Mouse (Mus musculus): ENCODE measurements around the gene Olfr524. TPM values are rescaled to one million over a fixed set of nuclear protein-coding genes. Genes with fewer than 3 reads are reported as not detected.

The Olfr524 gene
- total and polyA plus RNA-seq, 3 experiments = not detected

GRCm38 (mm10) chr7:140167950-140168349, 37.8 kb downstream of the Olfr524 start:
- H3K36me3 ChIP-seq (ENCODE audit: control insufficient read depth, insufficient read depth, low read length) = no peaks in the 10 kb centered on the region
- no peak for DNase-seq
- no peak overlapping the region for H3K9ac ChIP-seq (ENCODE audit: low read depth, low read length)
- WGBS = 53% methylated on average over 1 of the region's 1 CpGs
- H3K4me3 ChIP-seq = no peak overlapping the region
- no peaks in the 10 kb centered on the region for H3K27me3 ChIP-seq (ENCODE audit: control insufficient read depth, insufficient read depth, low read length)
- no peaks in the 10 kb centered on the region for H3K79me2 ChIP-seq (replicated peaks; ENCODE audit: control insufficient read depth, insufficient read depth, low read length)
- H3K4me1 ChIP-seq (ENCODE audit: control insufficient read depth, insufficient read depth, low read length) = no peaks in the 10 kb centered on the region
- intact Hi-C loops (cut with DNase I) = no loop called here
- TF ChIP-seq EP300 (IDR thresholded peaks at IDR 0.05; ENCODE audit: insufficient read depth, low read depth, low read length) (no peak), POLR2A (IDR thresholded peaks at IDR 0.05; ENCODE audit: insufficient read depth, low read depth, low read length) (no peak), CTCF (IDR thresholded peaks at IDR 0.05) (no peak)
- no peak overlapping the region for H3K27ac ChIP-seq

GRCm38 (mm10) chr7:140164664-140165063, 41.1 kb downstream of the Olfr524 start, which contains the start of gene Olfr522:
Gene Olfr522 (minus strand): TSS chr7:140164764.
- Histone ChIP-seq H3K4me1 (ENCODE audit: control insufficient read depth, insufficient read depth, low read length) (no peaks in the 10 kb centered on the region), H3K4me3 (no peak within 1 kb of the TSS), H3K36me3 (ENCODE audit: control insufficient read depth, insufficient read depth, low read length) (no peaks in the 10 kb centered on the region), H3K27me3 (ENCODE audit: control insufficient read depth, insufficient read depth, low read length) (no peaks in the 10 kb centered on the region), H3K9ac (ENCODE audit: low read depth, low read length) (no peak within 1 kb of the TSS), H3K27ac (no peak within 1 kb of the TSS), H3K79me2 (replicated peaks; ENCODE audit: control insufficient read depth, insufficient read depth, low read length) (no peaks in the 10 kb centered on the region)
- TF ChIP-seq EP300 (IDR thresholded peaks at IDR 0.05; ENCODE audit: insufficient read depth, low read depth, low read length) (no peak), CTCF (IDR thresholded peaks at IDR 0.05) (no peak), POLR2A (IDR thresholded peaks at IDR 0.05; ENCODE audit: insufficient read depth, low read depth, low read length) (no peak)
- no peak for DNase-seq
- 53% methylated on average over 7 of the region's 7 CpGs for WGBS
- intact Hi-C loops (cut with DNase I) = no loop called here

GRCm38 (mm10) chr7:140160363-140160762, 45.4 kb downstream of the Olfr524 start:
- no peak for DNase-seq
- no peak overlapping the region for H3K9ac ChIP-seq (ENCODE audit: low read depth, low read length)
- TF ChIP-seq POLR2A (IDR thresholded peaks at IDR 0.05; ENCODE audit: insufficient read depth, low read depth, low read length) (no peak), EP300 (IDR thresholded peaks at IDR 0.05; ENCODE audit: insufficient read depth, low read depth, low read length) (no peak), CTCF (IDR thresholded peaks at IDR 0.05) (no peak)
- H3K27ac ChIP-seq = no peak overlapping the region
- H3K27me3 ChIP-seq (ENCODE audit: control insufficient read depth, insufficient read depth, low read length) = no peaks in the 10 kb centered on the region; the same call in 1 of the 2 replicates
- H3K4me1 ChIP-seq (ENCODE audit: control insufficient read depth, insufficient read depth, low read length) = no peaks in the 10 kb centered on the region
- intact Hi-C loops (cut with DNase I) = no loop called here
- H3K79me2 ChIP-seq (replicated peaks; ENCODE audit: control insufficient read depth, insufficient read depth, low read length) = no peaks in the 10 kb centered on the region
- 78% methylated on average over 3 of the region's 3 CpGs for WGBS
- H3K36me3 ChIP-seq (ENCODE audit: control insufficient read depth, insufficient read depth, low read length) = no peaks in the 10 kb centered on the region
- H3K4me3 ChIP-seq = no peak overlapping the region

GRCm38 (mm10) chr7:140154218-140154927, 51.4 kb downstream of the Olfr524 start, which contains the start of gene Sprn:
Gene Sprn (minus strand): TSS chr7:140154877.
- 6% methylated on average over 27 of the region's 28 CpGs for WGBS
- TF ChIP-seq EP300 (IDR thresholded peaks at IDR 0.05; ENCODE audit: insufficient read depth, low read depth, low read length) (no peak), POLR2A (IDR thresholded peaks at IDR 0.05; ENCODE audit: insufficient read depth, low read depth, low read length) (no peak), CTCF (IDR thresholded peaks at IDR 0.05) (no peak)
- no peaks in the 10 kb centered on the region for H3K79me2 ChIP-seq (replicated peaks; ENCODE audit: control insufficient read depth, insufficient read depth, low read length)
- H3K4me1 ChIP-seq (ENCODE audit: control insufficient read depth, insufficient read depth, low read length) = no peaks in the 10 kb centered on the region
- H3K4me3 ChIP-seq = peak within 1 kb of the TSS; percentile 6; the same call in 1 of the 2 replicates
- intact Hi-C loops (cut with DNase I) = no loop called here
- H3K36me3 ChIP-seq (ENCODE audit: control insufficient read depth, insufficient read depth, low read length) = no peaks in the 10 kb centered on the region
- no peak within 1 kb of the TSS for H3K27ac ChIP-seq
- H3K9ac ChIP-seq (ENCODE audit: low read depth, low read length) = no peak within 1 kb of the TSS
- H3K27me3 ChIP-seq (ENCODE audit: control insufficient read depth, insufficient read depth, low read length) = peaks cover 3% of the 10 kb centered on the region
- no peak for DNase-seq

- TF ChIP-seq CTCF (IDR thresholded peaks at IDR 0.05) (no peak), POLR2A (IDR thresholded peaks at IDR 0.05; ENCODE audit: insufficient read depth, low read depth, low read length) (no peak)
- 26% methylated on average over 4 of the region's 4 CpGs for WGBS
- intact Hi-C loops (cut with DNase I) = no loop called here
Measured at GRCm38 (mm10) chr7:140153829-140154217, 51.9 kb downstream of the Olfr524 start.

GRCm38 (mm10) chr7:140153383-140153782, 52.4 kb downstream of the Olfr524 start:
- Histone ChIP-seq H3K27ac (no peak overlapping the region), H3K4me3 (0 out of 2 replicates have a peak overlapping the region, but pooled peaks have one; percentile 12), H3K79me2 (replicated peaks; ENCODE audit: control insufficient read depth, insufficient read depth, low read length) (no peaks in the 10 kb centered on the region), H3K27me3 (ENCODE audit: control insufficient read depth, insufficient read depth, low read length) (peaks cover 3% of the 10 kb centered on the region), H3K36me3 (ENCODE audit: control insufficient read depth, insufficient read depth, low read length) (no peaks in the 10 kb centered on the region), H3K9ac (ENCODE audit: low read depth, low read length) (peak overlapping the region; percentile 46; the same call in 1 of the 2 replicates), H3K4me1 (ENCODE audit: control insufficient read depth, insufficient read depth, low read length) (no peaks in the 10 kb centered on the region)
- TF ChIP-seq CTCF (IDR thresholded peaks at IDR 0.05) = no peak
- no peak for TF ChIP-seq POLR2A (IDR thresholded peaks at IDR 0.05; ENCODE audit: insufficient read depth, low read depth, low read length)
- no peak for TF ChIP-seq EP300 (IDR thresholded peaks at IDR 0.05; ENCODE audit: insufficient read depth, low read depth, low read length)
- peak; percentile 10 to 35 for DNase-seq
- 6% methylated on average over 28 of the region's 28 CpGs for WGBS
- intact Hi-C loops (cut with DNase I) = no loop called here

More at GRCm38 (mm10) chr7:140153829-140154217, 51.9 kb downstream of the Olfr524 start:
- H3K27ac ChIP-seq = no peak overlapping the region
- peaks cover 3% of the 10 kb centered on the region for H3K27me3 ChIP-seq (ENCODE audit: control insufficient read depth, insufficient read depth, low read length)
- H3K4me1 ChIP-seq (ENCODE audit: control insufficient read depth, insufficient read depth, low read length) = no peaks in the 10 kb centered on the region
- no peaks in the 10 kb centered on the region for H3K79me2 ChIP-seq (replicated peaks; ENCODE audit: control insufficient read depth, insufficient read depth, low read length)
- H3K36me3 ChIP-seq (ENCODE audit: control insufficient read depth, insufficient read depth, low read length) = no peaks in the 10 kb centered on the region
- DNase-seq = no peak
- H3K9ac ChIP-seq (ENCODE audit: low read depth, low read length) = no peak overlapping the region
- peak overlapping the region; percentile 6; the same call in 1 of the 2 replicates for H3K4me3 ChIP-seq

Other genes starting within 250 kb of the Olfr524 start
- gene 6430531B16Rik, start 227.2 kb downstream of the Olfr524 start, total RNA-seq (2021) = not detected
- gene 6430531B16Rik, start 227.2 kb downstream of the Olfr524 start, polyA plus RNA-seq (2012; rRNA removed) = 0.25 TPM in 1 of 2 replicates, not detected in the other
- under 1 TPM; 0.26 to 0.73 TPM for gene Adam8, start 213.4 kb downstream of the Olfr524 start, total RNA-seq (2021)
- gene Adam8, start 213.4 kb downstream of the Olfr524 start, polyA plus RNA-seq (2012; rRNA removed) = 2.3 and 9.1 TPM in 2 replicates
- gene Zfp511, start 169.6 kb downstream of the Olfr524 start, total RNA-seq (2021) = 10 to 100 TPM in 1 of 2 experiments, 1 to 10 TPM in 1; 8.5 to 11.1 TPM
- gene Zfp511, start 169.6 kb downstream of the Olfr524 start, polyA plus RNA-seq (2012; rRNA removed) = 20.8 and 21.2 TPM in 2 replicates
- 10 to 100 TPM; 28.4 to 33.5 TPM for gene Tubgcp2, start 169.3 kb downstream of the Olfr524 start, total RNA-seq (2021)
- 21.7 and 29.7 TPM in 2 replicates for gene Tubgcp2, start 169.3 kb downstream of the Olfr524 start, polyA plus RNA-seq (2012; rRNA removed)
- not detected for gene Msx3, start 156.9 kb downstream of the Olfr524 start, total RNA-seq (2021)
- gene Msx3, start 156.9 kb downstream of the Olfr524 start, polyA plus RNA-seq (2012; rRNA removed) = not detected in 2 replicates
- under 1 TPM in 1 of 2 experiments, not detected in 1; 0.23 TPM for gene Caly, start 123.4 kb downstream of the Olfr524 start, total RNA-seq (2021)
- 0.10 and 0.53 TPM in 2 replicates for gene Caly, start 123.4 kb downstream of the Olfr524 start, polyA plus RNA-seq (2012; rRNA removed)
- not detected for gene Prap1, start 112.6 kb downstream of the Olfr524 start, total RNA-seq (2021)
- gene Prap1, start 112.6 kb downstream of the Olfr524 start, polyA plus RNA-seq (2012; rRNA removed) = 0.27 TPM in 1 of 2 replicates, not detected in the other
- gene Fuom, start 103.5 kb downstream of the Olfr524 start, total RNA-seq (2021) = 10 to 100 TPM; 71.5 to 83.4 TPM
- gene Fuom, start 103.5 kb downstream of the Olfr524 start, polyA plus RNA-seq (2012; rRNA removed) = 101 and 120 TPM in 2 replicates
- 1 to 10 TPM; 3.0 to 3.4 TPM for gene Paox, start 90.2 kb downstream of the Olfr524 start, total RNA-seq (2021)
- gene Paox, start 90.2 kb downstream of the Olfr524 start, polyA plus RNA-seq (2012; rRNA removed) = 5.2 TPM in 2 replicates
- 100 to 1,000 TPM; 438 to 535 TPM for gene Echs1, start 89.5 kb downstream of the Olfr524 start, total RNA-seq (2021)
- gene Echs1, start 89.5 kb downstream of the Olfr524 start, polyA plus RNA-seq (2012; rRNA removed) = 473 and 490 TPM in 2 replicates
- gene Mtg1, start 68.4 kb downstream of the Olfr524 start, total RNA-seq (2021) = 10 to 100 TPM; 25.2 to 27.3 TPM
- 46.2 and 68.8 TPM in 2 replicates for gene Mtg1, start 68.4 kb downstream of the Olfr524 start, polyA plus RNA-seq (2012; rRNA removed)
- under 1 TPM; 0.52 TPM for gene Sprn, start 51.1 kb downstream of the Olfr524 start, total RNA-seq (2021)
- gene Sprn, start 51.1 kb downstream of the Olfr524 start, polyA plus RNA-seq (2012; rRNA removed) = 0.85 and 1.9 TPM in 2 replicates
- not detected for gene Olfr522, start 41.2 kb downstream of the Olfr524 start, total RNA-seq (2021)
- gene Olfr522, start 41.2 kb downstream of the Olfr524 start, polyA plus RNA-seq (2012; rRNA removed) = not detected in 2 replicates
- gene Olfr523, start 32.7 kb downstream of the Olfr524 start, total RNA-seq (2021) = not detected
- gene Olfr523, start 32.7 kb downstream of the Olfr524 start, polyA plus RNA-seq (2012; rRNA removed) = not detected in 2 replicates
- not detected for gene Cd163l1, start 12.3 kb upstream of the Olfr524 start, total RNA-seq (2021)
- gene Cd163l1, start 12.3 kb upstream of the Olfr524 start, polyA plus RNA-seq (2012; rRNA removed) = 0.27 TPM in 1 of 2 replicates, not detected in the other
- gene 5830411N06Rik, start 41.3 kb upstream of the Olfr524 start, total RNA-seq (2021) = not detected
- 0.12 TPM in 1 of 2 replicates, not detected in the other for gene 5830411N06Rik, start 41.3 kb upstream of the Olfr524 start, polyA plus RNA-seq (2012; rRNA removed)
- gene Olfr525, start 114.9 kb upstream of the Olfr524 start, total RNA-seq (2021) = not detected
- not detected in 2 replicates for gene Olfr525, start 114.9 kb upstream of the Olfr524 start, polyA plus RNA-seq (2012; rRNA removed)
- not detected for gene Olfr527, start 128.1 kb upstream of the Olfr524 start, total RNA-seq (2021)
- gene Olfr527, start 128.1 kb upstream of the Olfr524 start, polyA plus RNA-seq (2012; rRNA removed) = not detected in 2 replicates
- gene Olfr60, start 155.7 kb upstream of the Olfr524 start, total RNA-seq (2021) = not detected
- gene Olfr60, start 155.7 kb upstream of the Olfr524 start, polyA plus RNA-seq (2012; rRNA removed) = not detected in 2 replicates
- gene Olfr530, start 170.4 kb upstream of the Olfr524 start, total RNA-seq (2021) = not detected
- gene Olfr530, start 170.4 kb upstream of the Olfr524 start, polyA plus RNA-seq (2012; rRNA removed) = not detected in 2 replicates
- not detected for gene Olfr531, start 197.0 kb upstream of the Olfr524 start, total RNA-seq (2021)
- not detected in 2 replicates for gene Olfr531, start 197.0 kb upstream of the Olfr524 start, polyA plus RNA-seq (2012; rRNA removed)
- gene Olfr532, start 215.7 kb upstream of the Olfr524 start, total RNA-seq (2021) = not detected
- not detected in 2 replicates for gene Olfr532, start 215.7 kb upstream of the Olfr524 start, polyA plus RNA-seq (2012; rRNA removed)

Data from heart, adult 2 months (tissue).